Mouse (Mus musculus): Measurements from ENCODE around the gene Pgrmc2. TPM values are rescaled to one million over a fixed set of nuclear protein-coding genes. Genes with fewer than 3 reads are reported as not detected.

The Pgrmc2 gene
- polyA plus RNA-seq, 1 experiment, result 21.5 TPM

GRCm38 (mm10) chr3:41075376-41075775, 7.5 kb downstream of the Pgrmc2 start:
- Histone ChIP-seq H3K4me3 (ENCODE audit: insufficient read depth, low read depth, low read length) (no peak overlapping the region), H3K27ac (ENCODE audit: insufficient read depth, low read depth, low read length) (no peak overlapping the region), H3K27me3 (replicated peaks; ENCODE audit: control insufficient read depth, insufficient read depth, low read length) (no peaks in the 10 kb centered on the region), H3K4me1 (ENCODE audit: control insufficient read depth, insufficient read depth, low read length) (peaks cover 8% of the 10 kb centered on the region; the same call in 1 of the 2 replicates), H3K36me3 (ENCODE audit: control insufficient read depth, insufficient read depth, low read length) (no peaks in the 10 kb centered on the region)
- DNase-seq, result no peak
- WGBS, result 65% methylated on average over 8 of the region's 8 CpGs
- no peak for TF ChIP-seq CTCF (conservative IDR thresholded peaks at IDR 0.05; ENCODE audit: insufficient read depth, insufficient read length, low read depth, low read length)
- no peak for TF ChIP-seq POLR2A (IDR thresholded peaks at IDR 0.05; ENCODE audit: low read depth, low read length)

DNA sequence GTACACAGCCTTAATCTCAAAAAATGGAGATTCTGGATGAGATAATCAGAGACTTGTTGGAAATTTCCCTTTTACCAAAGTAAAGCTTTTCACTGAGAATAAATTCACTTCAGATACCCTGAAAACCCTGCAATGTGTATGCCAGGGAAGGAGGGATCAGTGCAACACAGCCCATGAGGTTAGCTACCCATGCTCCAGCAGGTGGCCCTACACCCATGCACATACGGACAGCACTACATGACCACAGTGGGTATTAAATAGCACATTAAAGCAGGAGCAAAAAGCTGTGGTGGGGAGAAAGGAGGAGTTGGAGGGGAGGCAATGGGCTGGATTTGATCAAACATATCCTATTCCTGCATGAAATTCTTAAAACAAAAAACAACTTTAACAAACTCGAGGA, 12.3 kb downstream of the Pgrmc2 start:
- no peaks in the 10 kb centered on the region for H3K27me3 ChIP-seq (replicated peaks; ENCODE audit: control insufficient read depth, insufficient read depth, low read length)
- TF ChIP-seq CTCF (conservative IDR thresholded peaks at IDR 0.05; ENCODE audit: insufficient read depth, insufficient read length, low read depth, low read length), result peak; percentile 56
- no peak for TF ChIP-seq POLR2A (IDR thresholded peaks at IDR 0.05; ENCODE audit: low read depth, low read length)
- no peak overlapping the region for H3K27ac ChIP-seq (ENCODE audit: insufficient read depth, low read depth, low read length)
- no peak overlapping the region for H3K4me3 ChIP-seq (ENCODE audit: insufficient read depth, low read depth, low read length)
- peaks cover 9% of the 10 kb centered on the region; the same call in 1 of the 2 replicates for H3K4me1 ChIP-seq (ENCODE audit: control insufficient read depth, insufficient read depth, low read length)
- no peaks in the 10 kb centered on the region for H3K36me3 ChIP-seq (ENCODE audit: control insufficient read depth, insufficient read depth, low read length)
- peak; percentile 21 for DNase-seq
- 59% methylated on average over 2 of the region's 2 CpGs for WGBS

DNA sequence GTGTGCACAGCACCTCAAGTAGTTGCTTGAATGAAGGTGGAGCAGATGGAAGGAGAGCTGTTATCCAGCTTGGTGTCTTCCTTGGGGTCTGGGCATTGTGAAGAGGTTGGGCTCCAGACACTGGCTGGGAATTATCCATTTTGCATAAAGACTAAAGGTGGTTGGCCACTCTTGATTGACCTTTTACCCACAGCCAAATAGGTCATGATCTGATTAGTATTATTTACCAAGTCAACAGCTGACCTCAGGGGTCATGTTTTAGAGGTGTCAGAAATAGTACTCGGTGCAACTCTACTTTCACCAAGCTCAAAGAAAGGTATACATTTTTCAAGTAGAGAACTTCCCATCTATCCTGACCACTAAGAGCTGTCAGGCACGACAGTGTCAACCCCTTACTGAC, 17.5 kb downstream of the Pgrmc2 start:
- Histone ChIP-seq H3K36me3 (ENCODE audit: control insufficient read depth, insufficient read depth, low read length) (no peaks in the 10 kb centered on the region), H3K4me1 (ENCODE audit: control insufficient read depth, insufficient read depth, low read length) (0 out of 2 replicates have a peak, but pooled peaks cover 2% of the 10 kb centered on the region), H3K27me3 (replicated peaks; ENCODE audit: control insufficient read depth, insufficient read depth, low read length) (no peaks in the 10 kb centered on the region), H3K4me3 (ENCODE audit: insufficient read depth, low read depth, low read length) (no peak overlapping the region), H3K27ac (ENCODE audit: insufficient read depth, low read depth, low read length) (no peak overlapping the region)
- no peak for DNase-seq
- 55% methylated on average over 2 of the region's 2 CpGs for WGBS
- TF ChIP-seq CTCF (conservative IDR thresholded peaks at IDR 0.05; ENCODE audit: insufficient read depth, insufficient read length, low read depth, low read length), result no peak

DNA sequence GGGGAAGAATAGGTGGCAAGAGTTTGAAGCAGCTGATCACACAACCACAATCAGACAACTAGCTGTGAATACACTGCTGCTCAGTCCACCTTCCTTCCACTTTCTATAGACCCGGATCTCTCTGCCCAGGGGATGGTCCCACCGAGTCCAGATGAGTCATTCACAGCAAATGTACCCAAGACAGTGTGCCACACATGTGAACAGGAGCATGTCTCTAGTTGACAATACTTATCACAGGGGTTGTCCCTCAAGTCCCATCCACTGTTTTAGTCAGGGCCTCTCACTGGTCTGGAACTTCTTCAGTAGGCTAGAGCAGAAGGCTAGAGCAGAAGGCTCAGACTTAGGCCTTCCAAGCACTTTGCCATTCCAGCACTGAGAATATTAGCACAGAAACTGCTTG, 20.1 kb downstream of the Pgrmc2 start:
- no peak for DNase-seq
- H3K4me3 ChIP-seq (ENCODE audit: insufficient read depth, low read depth, low read length), result no peak overlapping the region
- 0 out of 2 replicates have a peak, but pooled peaks cover 2% of the 10 kb centered on the region for H3K4me1 ChIP-seq (ENCODE audit: control insufficient read depth, insufficient read depth, low read length)
- H3K27me3 ChIP-seq (replicated peaks; ENCODE audit: control insufficient read depth, insufficient read depth, low read length), result no peaks in the 10 kb centered on the region
- 94% methylated on average over 2 of the region's 2 CpGs for WGBS
- no peak for TF ChIP-seq CTCF (conservative IDR thresholded peaks at IDR 0.05; ENCODE audit: insufficient read depth, insufficient read length, low read depth, low read length)
- no peaks in the 10 kb centered on the region for H3K36me3 ChIP-seq (ENCODE audit: control insufficient read depth, insufficient read depth, low read length)
- no peak overlapping the region for H3K27ac ChIP-seq (ENCODE audit: insufficient read depth, low read depth, low read length)

- no peak overlapping the region for H3K27ac ChIP-seq (ENCODE audit: insufficient read depth, low read depth, low read length)
- no peak for TF ChIP-seq POLR2A (IDR thresholded peaks at IDR 0.05; ENCODE audit: low read depth, low read length)
- TF ChIP-seq CTCF (conservative IDR thresholded peaks at IDR 0.05; ENCODE audit: insufficient read depth, insufficient read length, low read depth, low read length), result no peak
- 67% methylated on average over 3 of the region's 3 CpGs for WGBS
- no peaks in the 10 kb centered on the region for H3K36me3 ChIP-seq (ENCODE audit: control insufficient read depth, insufficient read depth, low read length)
- no peak overlapping the region for H3K4me3 ChIP-seq (ENCODE audit: insufficient read depth, low read depth, low read length)
- no peaks in the 10 kb centered on the region for H3K27me3 ChIP-seq (replicated peaks; ENCODE audit: control insufficient read depth, insufficient read depth, low read length)
- DNase-seq, result no peak
- H3K4me1 ChIP-seq (ENCODE audit: control insufficient read depth, insufficient read depth, low read length), result 0 out of 2 replicates have a peak, but pooled peaks cover 2% of the 10 kb centered on the region
Measured at GRCm38 (mm10) chr3:41061831-41062565, 20.8 kb downstream of the Pgrmc2 start.

DNA sequence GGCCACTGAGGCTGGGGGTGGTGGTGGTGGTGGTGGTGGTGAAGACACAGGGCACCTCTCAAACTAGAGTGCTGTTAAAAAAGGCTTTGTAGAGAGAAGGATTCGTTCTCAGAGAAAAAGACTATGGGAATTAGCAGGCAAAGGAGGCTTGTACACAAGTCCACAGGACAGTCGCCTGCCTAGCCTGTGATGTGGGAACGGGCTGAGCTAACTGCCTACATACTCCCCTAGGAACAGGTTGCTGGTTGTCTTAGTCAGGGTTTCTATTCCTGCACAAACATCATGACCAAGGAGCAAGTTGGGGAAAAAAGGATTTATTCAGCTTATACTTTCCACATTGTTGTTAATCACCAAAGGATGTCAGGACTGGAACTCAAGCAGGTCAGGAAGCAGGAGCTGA, 23.6 kb downstream of the Pgrmc2 start:
- H3K36me3 ChIP-seq (ENCODE audit: control insufficient read depth, insufficient read depth, low read length), result no peaks in the 10 kb centered on the region
- no peaks in the 10 kb centered on the region for H3K4me1 ChIP-seq (ENCODE audit: control insufficient read depth, insufficient read depth, low read length)
- no peak overlapping the region for H3K27ac ChIP-seq (ENCODE audit: insufficient read depth, low read depth, low read length)
- H3K27me3 ChIP-seq (replicated peaks; ENCODE audit: control insufficient read depth, insufficient read depth, low read length), result no peaks in the 10 kb centered on the region
- no peak for DNase-seq
- no peak overlapping the region for H3K4me3 ChIP-seq (ENCODE audit: insufficient read depth, low read depth, low read length)
- 91% methylated on average over 3 of the region's 3 CpGs for WGBS
- TF ChIP-seq POLR2A (IDR thresholded peaks at IDR 0.05; ENCODE audit: low read depth, low read length) (no peak), CTCF (conservative IDR thresholded peaks at IDR 0.05; ENCODE audit: insufficient read depth, insufficient read length, low read depth, low read length) (no peak)

DNA sequence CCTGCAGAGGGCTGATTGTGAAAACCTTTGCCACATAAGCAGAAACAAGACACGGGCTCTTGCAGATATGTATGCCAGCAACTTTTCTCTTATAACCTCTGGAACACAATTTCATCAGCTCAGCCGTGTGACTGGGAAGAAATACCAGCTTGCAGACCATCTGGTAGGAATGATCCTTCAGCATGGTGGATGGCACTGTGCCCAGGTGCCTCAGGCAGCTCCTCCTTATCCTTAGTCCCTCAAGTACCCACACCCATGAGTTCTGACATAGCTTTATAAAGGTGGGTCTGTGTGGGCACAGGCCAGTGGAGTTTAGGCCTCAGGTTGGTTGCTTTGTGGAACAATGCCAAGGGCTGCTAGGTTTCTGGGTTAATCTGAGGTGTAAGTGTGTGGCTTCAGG, 24.5 kb downstream of the Pgrmc2 start:
- H3K36me3 ChIP-seq (ENCODE audit: control insufficient read depth, insufficient read depth, low read length), result no peaks in the 10 kb centered on the region
- peak; percentile 16 for DNase-seq
- no peaks in the 10 kb centered on the region for H3K4me1 ChIP-seq (ENCODE audit: control insufficient read depth, insufficient read depth, low read length)
- WGBS, result 55% methylated on average over 2 of the region's 2 CpGs
- no peak for TF ChIP-seq POLR2A (IDR thresholded peaks at IDR 0.05; ENCODE audit: low read depth, low read length)
- TF ChIP-seq CTCF (conservative IDR thresholded peaks at IDR 0.05; ENCODE audit: insufficient read depth, insufficient read length, low read depth, low read length), result no peak
- no peak overlapping the region for H3K4me3 ChIP-seq (ENCODE audit: insufficient read depth, low read depth, low read length)
- H3K27me3 ChIP-seq (replicated peaks; ENCODE audit: control insufficient read depth, insufficient read depth, low read length), result no peaks in the 10 kb centered on the region
- no peak overlapping the region for H3K27ac ChIP-seq (ENCODE audit: insufficient read depth, low read depth, low read length)
